Mouse (Mus musculus) lung, adult 2 months (tissue): ENCODE data around the gene March5.

Experiments
- CTCF ChIP-seq: fragments of 200-500 bp; IDR thresholded peaks from 2 replicates; pipeline ENCODE4 v1.5.1; 2011; ENCODE audit warnings: mild to moderate bottlenecking, low read length, control low read depth; ENCODE audit not compliant: insufficient read depth
- POLR2A ChIP-seq: fragments of 200-500 bp; IDR thresholded peaks from 2 replicates; pipeline ENCODE4 v1.6.1; 2011; ENCODE audit warnings: low read depth, mild to moderate bottlenecking, control low read depth, low read length, borderline replicate concordance; ENCODE audit errors: extremely low read depth

- TF ChIP-seq CTCF = no peak
- TF ChIP-seq POLR2A = no peak
Measured at GRCm38 (mm10) chr19:37242707-37243106, 35.4 kb downstream of the March5 start.
